Mouse (Mus musculus): ENCODE data around the gene Hist1h4c. TPM values are rescaled to one million over a fixed set of nuclear protein-coding genes. Genes with fewer than 3 reads are reported as not detected.

Hist1h4c gene
- total and polyA plus RNA-seq, 3 experiments = 4.1 to 2,008 TPM; not detected in 1

DNA sequence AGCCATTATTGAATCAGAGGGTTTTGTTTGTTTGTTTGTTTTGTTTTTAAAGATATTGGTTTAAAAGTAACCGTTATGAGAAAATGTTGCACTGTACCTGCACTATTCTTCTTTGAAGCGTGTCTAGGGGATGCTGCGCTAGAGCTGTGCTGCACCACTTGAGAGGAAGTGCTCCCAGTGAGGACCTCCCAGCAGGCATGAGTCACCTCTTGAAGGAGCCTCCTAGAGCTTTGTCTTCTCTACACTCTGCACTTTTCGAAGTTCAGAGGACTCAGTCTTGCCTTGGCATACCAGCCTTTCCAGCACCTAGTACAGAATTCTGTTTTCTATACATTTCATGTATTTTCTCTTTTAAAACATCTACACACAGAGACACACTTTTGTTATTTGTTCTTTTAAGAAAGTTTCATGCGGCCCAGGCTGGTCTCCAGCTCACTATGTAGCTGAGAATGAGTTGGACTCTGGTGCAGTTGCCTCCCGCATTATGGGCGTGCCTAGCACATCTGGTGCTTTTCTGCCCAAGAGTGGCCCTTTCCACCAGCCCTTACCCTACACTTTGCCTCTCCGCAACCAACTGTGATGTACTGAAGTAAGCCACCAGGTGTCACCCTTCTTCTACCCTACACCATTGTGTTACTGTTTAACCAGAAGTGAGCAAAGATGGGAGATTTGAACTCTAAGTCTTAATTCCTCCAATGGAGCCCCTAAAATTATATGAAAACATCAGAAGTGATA lies 2.7 kb upstream of the Hist1h4c start:
- no peaks in the 10 kb centered on the region; the same call in 1 of the 2 replicates for H3K79me2 ChIP-seq (ENCODE audit: control insufficient read depth, insufficient read depth, low read length, poor library complexity)
- H3K4me1 ChIP-seq (ENCODE audit: control insufficient read depth in 1 of 2, insufficient read depth in 2 of 2, low read length in 2 of 2) = peaks cover 0 to 22% of the 10 kb centered on the region in 2 experiments; a peak in 2 of 4 replicates
- H3K9me3 ChIP-seq (replicated peaks; ENCODE audit: insufficient read depth, low read length) = no peaks in the 10 kb centered on the region
- peak; percentile 92 for DNase-seq (ENCODE audit: low read depth, low spot score)
- no peak overlapping the region for H3K4me3 ChIP-seq (ENCODE audit: control insufficient read depth in 1 of 2, insufficient read depth in 1 of 2, low read depth in 2 of 2, low read length in 2 of 2)
- peak overlapping the region; percentile 61 for H3K9ac ChIP-seq (ENCODE audit: control insufficient read depth, low read depth, low read length, poor library complexity, severe bottlenecking)
- H3K27ac ChIP-seq (ENCODE audit: control insufficient read depth, low read depth, low read length) = no peak overlapping the region
- peaks cover 0 to 34% of the 10 kb centered on the region in 2 experiments; a peak in 2 of 4 replicates for H3K36me3 ChIP-seq (ENCODE audit: control insufficient read depth in 1 of 2, insufficient read depth in 2 of 2, low read length in 2 of 2)
- TF ChIP-seq CTCF (IDR thresholded peaks at IDR 0.05 in 2 of 3, conservative IDR thresholded peaks at IDR 0.05 in 1 of 3; ENCODE audit: control insufficient read depth in 1 of 3, insufficient read depth in 1 of 3, low read depth in 2 of 3, low read length in 3 of 3, poor library complexity in 1 of 3, severe bottlenecking in 1 of 3) (peak in 2 of 3 experiments; percentile 58 to 86; a peak in 4 of 6 replicates), ETS1 (IDR thresholded peaks at IDR 0.05; ENCODE audit: low read depth, low read length) (no peak)
- no peaks in the 10 kb centered on the region for H3K27me3 ChIP-seq (ENCODE audit: control insufficient read depth in 1 of 2, insufficient read depth in 2 of 2, low read length in 2 of 2)

DNA sequence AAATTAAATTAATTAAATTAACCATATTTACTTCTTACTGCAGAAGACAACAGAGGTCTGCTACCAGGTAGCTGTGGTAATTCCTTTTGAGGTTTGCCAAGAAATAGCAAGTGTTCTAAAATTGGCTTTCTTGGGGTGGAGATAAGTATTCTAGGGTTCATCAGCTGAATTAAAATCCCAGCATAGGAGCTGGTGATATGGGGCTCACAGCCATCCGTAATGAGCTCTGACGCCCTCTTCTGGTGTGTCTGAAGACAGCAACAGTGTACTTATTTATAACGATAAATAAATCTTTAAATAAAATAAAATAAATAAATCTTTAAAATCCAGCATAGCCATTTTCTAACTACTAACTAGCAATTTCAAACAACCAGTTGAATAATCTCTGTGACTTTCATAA lies 1.5 kb upstream of the Hist1h4c start:
- Histone ChIP-seq H3K9me3 (replicated peaks; ENCODE audit: insufficient read depth, low read length) (no peaks in the 10 kb centered on the region), H3K27ac (ENCODE audit: control insufficient read depth, low read depth, low read length) (no peak overlapping the region), H3K79me2 (ENCODE audit: control insufficient read depth, insufficient read depth, low read length, poor library complexity) (no peaks in the 10 kb centered on the region; the same call in 1 of the 2 replicates), H3K9ac (ENCODE audit: control insufficient read depth, low read depth, low read length, poor library complexity, severe bottlenecking) (no peak overlapping the region), H3K36me3 (ENCODE audit: control insufficient read depth in 1 of 2, insufficient read depth in 2 of 2, low read length in 2 of 2) (peaks cover 0 to 46% of the 10 kb centered on the region in 2 experiments; a peak in 2 of 4 replicates), H3K4me3 (ENCODE audit: control insufficient read depth in 1 of 2, insufficient read depth in 1 of 2, low read depth in 2 of 2, low read length in 2 of 2) (no peak overlapping the region), H3K27me3 (ENCODE audit: control insufficient read depth in 1 of 2, insufficient read depth in 2 of 2, low read length in 2 of 2) (no peaks in the 10 kb centered on the region), H3K4me1 (ENCODE audit: control insufficient read depth in 1 of 2, insufficient read depth in 2 of 2, low read length in 2 of 2) (peaks cover 0 to 27% of the 10 kb centered on the region in 2 experiments; a peak in 2 of 4 replicates)
- peak; percentile 62 for DNase-seq (ENCODE audit: low read depth, low spot score)
- TF ChIP-seq MXI1 (IDR thresholded peaks at IDR 0.05; ENCODE audit: low read depth, low read length) = no peak
- no peak for TF ChIP-seq MAFK (IDR thresholded peaks at IDR 0.05; ENCODE audit: borderline replicate concordance, low read depth, low read length)
- TF ChIP-seq CTCF (IDR thresholded peaks at IDR 0.05 in 2 of 3, conservative IDR thresholded peaks at IDR 0.05 in 1 of 3; ENCODE audit: control insufficient read depth in 1 of 3, insufficient read depth in 1 of 3, low read depth in 2 of 3, low read length in 3 of 3, poor library complexity in 1 of 3, severe bottlenecking in 1 of 3) = peak in 2 of 3 experiments; percentile 37 to 40; a peak in 4 of 6 replicates
- TF ChIP-seq TAL1 (IDR thresholded peaks at IDR 0.05; ENCODE audit: low read length) = no peak
- TF ChIP-seq SIN3A (IDR thresholded peaks at IDR 0.05; ENCODE audit: low read length) = no peak
- TF ChIP-seq POLR2A (IDR thresholded peaks at IDR 0.05; ENCODE audit: control insufficient read depth in 1 of 2, insufficient read depth in 1 of 2, low read depth in 1 of 2, low read length in 2 of 2, poor library complexity in 1 of 2) = no peak

DNA sequence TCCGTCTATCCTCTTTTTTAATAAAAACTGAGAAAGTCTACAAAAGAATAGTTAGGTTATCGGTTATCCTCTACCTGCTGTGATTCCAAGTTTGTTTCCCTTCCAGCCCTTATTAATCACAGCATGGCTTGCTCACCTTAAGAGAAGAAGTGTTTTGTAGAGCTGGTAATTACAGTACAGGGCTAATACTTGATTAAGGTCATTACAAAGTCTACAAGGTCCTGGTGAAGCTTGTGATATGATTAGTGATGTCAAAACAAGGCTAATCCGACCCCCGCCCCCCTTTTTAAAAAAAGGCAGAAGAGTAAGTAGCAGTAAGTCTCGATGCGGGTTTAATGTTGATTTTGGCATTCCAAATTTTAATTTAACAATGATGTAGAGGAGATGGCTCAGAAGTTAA lies 742 bp upstream of the Hist1h4c start:
- peak overlapping the region; percentile 63 for H3K27ac ChIP-seq (ENCODE audit: control insufficient read depth, low read depth, low read length)
- H3K36me3 ChIP-seq (ENCODE audit: control insufficient read depth in 1 of 2, insufficient read depth in 2 of 2, low read length in 2 of 2) = peaks cover 0 to 47% of the 10 kb centered on the region in 2 experiments; a peak in 2 of 4 replicates
- peaks cover 0 to 31% of the 10 kb centered on the region in 2 experiments; a peak in 2 of 4 replicates for H3K4me1 ChIP-seq (ENCODE audit: control insufficient read depth in 1 of 2, insufficient read depth in 2 of 2, low read length in 2 of 2)
- no peak overlapping the region for H3K4me3 ChIP-seq (ENCODE audit: control insufficient read depth in 1 of 2, insufficient read depth in 1 of 2, low read depth in 2 of 2, low read length in 2 of 2)
- H3K9me3 ChIP-seq (replicated peaks; ENCODE audit: insufficient read depth, low read length) = no peaks in the 10 kb centered on the region
- TF ChIP-seq TCF12 (IDR thresholded peaks at IDR 0.05; ENCODE audit: low read depth, low read length) = no peak
- no peak for TF ChIP-seq MXI1 (IDR thresholded peaks at IDR 0.05; ENCODE audit: low read depth, low read length)
- TF ChIP-seq MEF2A (IDR thresholded peaks at IDR 0.05; ENCODE audit: extremely low read depth, insufficient replicate concordance, low read depth, low read length, poor library complexity, severe bottlenecking) = no peak
- TF ChIP-seq ZNF384 (IDR thresholded peaks at IDR 0.05; ENCODE audit: low read depth, low read length) = no peak
- no peak for TF ChIP-seq ZMIZ1 (IDR thresholded peaks at IDR 0.05; ENCODE audit: low read depth, low read length)
- TF ChIP-seq MYC (IDR thresholded peaks at IDR 0.05; ENCODE audit: low read depth, low read length) = no peak
- no peak for TF ChIP-seq USF2 (IDR thresholded peaks at IDR 0.05; ENCODE audit: borderline replicate concordance in 1 of 2, insufficient read depth in 1 of 2, low read depth in 1 of 2, low read length in 2 of 2)
- no peak for TF ChIP-seq ETS1 (IDR thresholded peaks at IDR 0.05; ENCODE audit: low read depth, low read length)
- no peak for TF ChIP-seq USF1 (IDR thresholded peaks at IDR 0.05; ENCODE audit: low read depth, low read length)
- no peak for TF ChIP-seq ZKSCAN1 (IDR thresholded peaks at IDR 0.05; ENCODE audit: low read depth, low read length)
- no peak for TF ChIP-seq KAT2A (conservative IDR thresholded peaks at IDR 0.05; ENCODE audit: low read depth, low read length)
- TF ChIP-seq UBTF (IDR thresholded peaks at IDR 0.05; ENCODE audit: borderline replicate concordance, insufficient read depth, low read depth, low read length) = no peak
- TF ChIP-seq SIN3A (IDR thresholded peaks at IDR 0.05; ENCODE audit: low read length) = no peak
- TF ChIP-seq CTCF (IDR thresholded peaks at IDR 0.05 in 2 of 3, conservative IDR thresholded peaks at IDR 0.05 in 1 of 3; ENCODE audit: control insufficient read depth in 1 of 3, insufficient read depth in 1 of 3, low read depth in 2 of 3, low read length in 3 of 3, poor library complexity in 1 of 3, severe bottlenecking in 1 of 3) = no peak
- no peak for TF ChIP-seq POLR2AphosphoS2 (IDR thresholded peaks at IDR 0.05; ENCODE audit: low read length)
- TF ChIP-seq ELF1 (IDR thresholded peaks at IDR 0.05; ENCODE audit: low read depth, low read length) = no peak
- peak; percentile 66 for DNase-seq (ENCODE audit: low read depth, low spot score)
- no peaks in the 10 kb centered on the region; the same call in 1 of the 2 replicates for H3K79me2 ChIP-seq (ENCODE audit: control insufficient read depth, insufficient read depth, low read length, poor library complexity)
- no peaks in the 10 kb centered on the region for H3K27me3 ChIP-seq (ENCODE audit: control insufficient read depth in 1 of 2, insufficient read depth in 2 of 2, low read length in 2 of 2)
- peak overlapping the region; percentile 56 for H3K9ac ChIP-seq (ENCODE audit: control insufficient read depth, low read depth, low read length, poor library complexity, severe bottlenecking)

Data from MEL (cell line).